Mouse (Mus musculus): Measurements from ENCODE around the gene Gm5796.
"Not testable (repeated sequence)": the region's sequence is repeated elsewhere in the genome, so short reads cannot be mapped to it uniquely, and the experiment has no call there.

DNA sequence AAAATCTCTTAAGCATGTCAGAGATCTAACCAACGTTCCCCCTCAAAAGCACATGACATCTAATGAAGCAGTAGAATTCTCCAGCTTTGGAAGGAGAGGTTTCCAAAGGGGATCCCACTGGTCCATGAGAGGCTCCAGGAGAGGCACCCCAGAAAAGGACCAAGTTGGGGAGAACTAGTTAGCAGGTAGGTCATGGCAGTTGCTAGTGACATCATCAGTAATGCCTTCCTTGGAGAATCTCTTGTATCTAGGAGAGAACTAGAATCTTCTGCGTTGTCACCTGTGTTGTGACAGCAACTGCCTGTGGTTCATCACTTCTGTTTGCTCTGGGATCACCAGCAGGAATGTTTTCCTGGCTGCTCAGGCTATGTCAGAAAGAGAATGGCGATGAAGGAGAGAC lies 60.1 kb downstream of the Gm5796 start, which contains the start of gene Gm3115:
- TF ChIP-seq CTCF (IDR thresholded peaks at IDR 0.05; ENCODE audit: insufficient read depth, low read length); POLR2A (IDR thresholded peaks at IDR 0.05; ENCODE audit: borderline replicate concordance, extremely low read depth, low read depth, low read length): not testable (repeated sequence)
